Mouse (Mus musculus) ZHBTc4 (cell line): ENCODE data around the gene Ubl3.

Source experiments
- DNase-seq: peaks from one replicate; pipeline ENCODE4 v3.0.0-alpha.2; 2011; ENCODE audit warnings: low read depth, low spot score

Gene Ubl3

GRCm38 (mm10) chr5:148563281-148563680 lies 10.7 kb upstream of the Ubl3 start:
- no peak for DNase-seq

GRCm38 (mm10) chr5:148562235-148562634 lies 9.6 kb upstream of the Ubl3 start:
- no peak for DNase-seq

- DNase-seq: peak; percentile 78
These were observed 6.8 kb upstream of the Ubl3 start for GRCm38 (mm10) chr5:148559261-148559958.

- no peak for DNase-seq
These were observed 5.9 kb upstream of the Ubl3 start for GRCm38 (mm10) chr5:148558472-148558871.

GRCm38 (mm10) chr5:148556509-148556908 lies 3.9 kb upstream of the Ubl3 start:
- DNase-seq: peak; percentile 81

GRCm38 (mm10) chr5:148555156-148555555 lies 2.6 kb upstream of the Ubl3 start:
- no peak for DNase-seq

- DNase-seq: peak; percentile 84
These were observed 2.1 kb upstream of the Ubl3 start for GRCm38 (mm10) chr5:148554701-148555100.

GRCm38 (mm10) chr5:148554242-148554641 lies 1.7 kb upstream of the Ubl3 start:
- DNase-seq: no peak

GRCm38 (mm10) chr5:148553723-148554122 lies 1.1 kb upstream of the Ubl3 start:
- DNase-seq: peak; percentile 77

- no peak for DNase-seq
These were observed 839 bp downstream of the Ubl3 start for GRCm38 (mm10) chr5:148551764-148552136.

GRCm38 (mm10) chr5:148550821-148551763 lies 1.5 kb downstream of the Ubl3 start:
- DNase-seq: peak; percentile 39

GRCm38 (mm10) chr5:148550393-148550792 lies 2.2 kb downstream of the Ubl3 start:
- DNase-seq: peak; percentile 77

GRCm38 (mm10) chr5:148549307-148549706 lies 3.3 kb downstream of the Ubl3 start:
- peak; percentile 59 for DNase-seq

- no peak for DNase-seq
These were observed 4.0 kb downstream of the Ubl3 start for GRCm38 (mm10) chr5:148548568-148548967.

GRCm38 (mm10) chr5:148547870-148548456 lies 4.6 kb downstream of the Ubl3 start:
- no peak for DNase-seq

GRCm38 (mm10) chr5:148546970-148547369 lies 5.6 kb downstream of the Ubl3 start:
- no peak for DNase-seq

- no peak for DNase-seq
These were observed 7.9 kb downstream of the Ubl3 start for GRCm38 (mm10) chr5:148544733-148545132.

- DNase-seq: no peak
These were observed 10.4 kb downstream of the Ubl3 start for GRCm38 (mm10) chr5:148542196-148542595.

- DNase-seq: no peak
These were observed 16.7 kb downstream of the Ubl3 start for GRCm38 (mm10) chr5:148535669-148536430.

GRCm38 (mm10) chr5:148534644-148535043 lies 17.9 kb downstream of the Ubl3 start:
- DNase-seq: no peak

GRCm38 (mm10) chr5:148533924-148534323 lies 18.7 kb downstream of the Ubl3 start:
- no peak for DNase-seq

- no peak for DNase-seq
These were observed 20.4 kb downstream of the Ubl3 start for GRCm38 (mm10) chr5:148532201-148532600.
